Mouse (Mus musculus) spleen, embryonic (tissue): Measurements from ENCODE around the gene Sell.

Experiments
- CTCF ChIA-PET: fragments of 350-600 bp; sonication (Branson Sonifier 250); formaldehyde crosslinking; loops from one replicate; lab custom pipeline; 2022; lab: Charles Lee

Gene Sell

GRCm38 (mm10) chr1:164123836-164124235 lies 62.1 kb downstream of the Sell start:
- CTCF ChIA-PET = no interaction called here

- CTCF ChIA-PET = no interaction called here
Measured at GRCm38 (mm10) chr1:164130013-164130412, 68.2 kb downstream of the Sell start.

GRCm38 (mm10) chr1:164132609-164133008 lies 70.8 kb downstream of the Sell start:
- CTCF ChIA-PET = interaction anchor here (0.8 kb wide), 1 partner anchor 71 kb away, joined by 16 read pairs; the partner anchor contains the start of gene Sell
